Mouse (Mus musculus): ENCODE results near the gene Stoml1.

Stoml1 gene

GRCm38 (mm10) chr9:58253033-58253804 is at the start of gene Stoml1:
TSS of gene Stoml1 (plus strand) at chr9:58253164.
- DNase-seq: peak; percentile 95

GRCm38 (mm10) chr9:58203516-58204447 is 49.2 kb upstream of the Stoml1 start, which contains the start of the genes Islr and Islr2:
TSS of gene Islr (minus strand) at chr9:58204306.
TSS of gene Islr2 (minus strand) at chr9:58204319.
- DNase-seq: peak; percentile 70

- DNase-seq: peak; percentile 92
Measured at GRCm38 (mm10) chr9:58204448-58205000, 48.4 kb upstream of the Stoml1 start.

- no peak for DNase-seq
Measured at GRCm38 (mm10) chr9:58206013-58206412, 47.0 kb upstream of the Stoml1 start.

GRCm38 (mm10) chr9:58209462-58210303 is 43.3 kb upstream of the Stoml1 start:
- DNase-seq: no peak

GRCm38 (mm10) chr9:58210304-58210627 is 42.7 kb upstream of the Stoml1 start:
- DNase-seq: no peak

- no peak for DNase-seq
Measured at GRCm38 (mm10) chr9:58213377-58213776, 39.6 kb upstream of the Stoml1 start.

GRCm38 (mm10) chr9:58213865-58214264 is 39.1 kb upstream of the Stoml1 start:
- DNase-seq: peak; percentile 26

GRCm38 (mm10) chr9:58214519-58215180 is 38.3 kb upstream of the Stoml1 start:
- DNase-seq: no peak

- DNase-seq: peak; percentile 40
Measured at GRCm38 (mm10) chr9:58216402-58216801, 36.6 kb upstream of the Stoml1 start.

GRCm38 (mm10) chr9:58218539-58218938 is 34.4 kb upstream of the Stoml1 start:
- no peak for DNase-seq

- peak; percentile 61 for DNase-seq
Measured at GRCm38 (mm10) chr9:58220218-58220903, 32.6 kb upstream of the Stoml1 start.

- no peak for DNase-seq
Measured at GRCm38 (mm10) chr9:58224356-58224755, 28.6 kb upstream of the Stoml1 start.

- peak; percentile 72 for DNase-seq
Measured at GRCm38 (mm10) chr9:58225915-58226913, 26.8 kb upstream of the Stoml1 start.

GRCm38 (mm10) chr9:58228777-58229466 is 24.0 kb upstream of the Stoml1 start:
- no peak for DNase-seq

- no peak for DNase-seq
Measured at GRCm38 (mm10) chr9:58231746-58232145, 21.2 kb upstream of the Stoml1 start.

- no peak for DNase-seq
Measured at GRCm38 (mm10) chr9:58232374-58232773, 20.6 kb upstream of the Stoml1 start.

GRCm38 (mm10) chr9:58234502-58235015 is 18.4 kb upstream of the Stoml1 start:
- no peak for DNase-seq
